Mouse (Mus musculus) lung, embryonic 14.5 days (tissue): Measurements from ENCODE around the gene Naip5. TPM values are rescaled to one million over a fixed set of nuclear protein-coding genes. Genes with fewer than 3 reads are reported as not detected.

Experiments
- polyA plus RNA-seq: library from polyadenylated mRNA; unstranded; fragments of >200 nt; fragmentation: Nextera tagmentation; extraction: Ambion mirVana; gene quantifications from 2 replicates; pipeline ENCODE4 v1.2.1, GENCODE M21; 2014

The Naip5 gene
- polyA plus RNA-seq, 1 experiment from 2014 or later = 0.28 TPM

Other genes starting within 250 kb of the Naip5 start
- gene Mccc2, start 230.7 kb downstream of the Naip5 start, polyA plus RNA-seq = 44.6 and 46.9 TPM in 2 replicates
- gene Bdp1, start 142.3 kb downstream of the Naip5 start, polyA plus RNA-seq = 24.0 and 27.7 TPM in 2 replicates
- gene Serf1, start 138.3 kb downstream of the Naip5 start, polyA plus RNA-seq = 134 and 142 TPM in 2 replicates
- 61.4 and 63.6 TPM in 2 replicates for gene Smn1, start 121.5 kb downstream of the Naip5 start, polyA plus RNA-seq
- gene Naip2, start 44.2 kb downstream of the Naip5 start, polyA plus RNA-seq = 0.43 and 0.62 TPM in 2 replicates
- 0.11 and 0.18 TPM in 2 replicates for gene Naip6, start 71.4 kb upstream of the Naip5 start, polyA plus RNA-seq
- gene Naip1, start 206.5 kb upstream of the Naip5 start, polyA plus RNA-seq = not detected in 2 replicates
- gene Gtf2h2, start 246.3 kb upstream of the Naip5 start, polyA plus RNA-seq = 75.0 and 77.3 TPM in 2 replicates